Mouse (Mus musculus) thymus, postnatal 4 days (tissue): ENCODE results near the gene Nectin1.
A peak's percentile ranks its signal among the peaks of the same experiment; 100 is the strongest.

ENCODE experiments used
- DNase-seq: peaks from one replicate; pipeline ENCODE4 v3.0.0; 2021

The Nectin1 gene

GRCm38 (mm10) chr9:43813156-43813555 lies 69.4 kb downstream of the Nectin1 start:
- DNase-seq, result no peak

GRCm38 (mm10) chr9:43822206-43822605 lies 78.4 kb downstream of the Nectin1 start:
- no peak for DNase-seq

- DNase-seq, result no peak
Observed at GRCm38 (mm10) chr9:43825178-43825577, 81.4 kb downstream of the Nectin1 start.

GRCm38 (mm10) chr9:43826558-43827253 lies 82.9 kb downstream of the Nectin1 start:
- no peak for DNase-seq

GRCm38 (mm10) chr9:43827593-43827992 lies 83.8 kb downstream of the Nectin1 start:
- DNase-seq, result peak; percentile 81

- no peak for DNase-seq
Observed at GRCm38 (mm10) chr9:43828960-43829359, 85.2 kb downstream of the Nectin1 start.

GRCm38 (mm10) chr9:43833232-43833631 lies 89.4 kb downstream of the Nectin1 start:
- no peak for DNase-seq

GRCm38 (mm10) chr9:43834283-43834682 lies 90.5 kb downstream of the Nectin1 start:
- no peak for DNase-seq

- no peak for DNase-seq
Observed at GRCm38 (mm10) chr9:43838561-43838960, 94.8 kb downstream of the Nectin1 start.

GRCm38 (mm10) chr9:43842921-43843577 lies 99.3 kb downstream of the Nectin1 start:
- DNase-seq, result no peak

GRCm38 (mm10) chr9:43843711-43844127 lies 99.9 kb downstream of the Nectin1 start:
- DNase-seq, result no peak

GRCm38 (mm10) chr9:43845660-43846455 lies 102.1 kb downstream of the Nectin1 start:
- peak; percentile 44 for DNase-seq

- DNase-seq, result no peak
Observed at GRCm38 (mm10) chr9:43847861-43848260, 104.1 kb downstream of the Nectin1 start.

- DNase-seq, result no peak
Observed at GRCm38 (mm10) chr9:43850281-43850680, 106.5 kb downstream of the Nectin1 start.

- no peak for DNase-seq
Observed at GRCm38 (mm10) chr9:43851154-43851553, 107.4 kb downstream of the Nectin1 start.

- no peak for DNase-seq
Observed at GRCm38 (mm10) chr9:43855887-43856286, 112.1 kb downstream of the Nectin1 start.
